Mouse (Mus musculus) thymus, adult 2 months (tissue): ENCODE data around the gene Got1. TPM values are rescaled to one million over a fixed set of nuclear protein-coding genes. Genes with fewer than 3 reads are reported as not detected.
"Not testable (repeated sequence)": the region's sequence is repeated elsewhere in the genome, so short reads cannot be mapped to it uniquely, and the experiment has no call there.

Experiments used
- DNase-seq: peaks from one replicate; pipeline ENCODE4 v3.0.0; 2021
- H3K27ac ChIP-seq: fragments of 200-500 bp; 2 replicates; pipeline ENCODE4 v1.5.1; 2012; ENCODE audit warnings: low read length, control low read depth; ENCODE audit not compliant: control insufficient read depth, insufficient read depth
- H3K27me3 ChIP-seq: fragments of 200-500 bp; 2 replicates; pipeline ENCODE4 v1.6.1; 2012; ENCODE audit warnings: mild to moderate bottlenecking, low read length, moderate library complexity, mixed read lengths; ENCODE audit not compliant: control insufficient read depth, insufficient read depth
- H3K36me3 ChIP-seq: fragments of 200-500 bp; 2 replicates; pipeline ENCODE4 v1.6.1; 2012; ENCODE audit warnings: mild to moderate bottlenecking, low read length, moderate library complexity; ENCODE audit not compliant: control insufficient read depth, insufficient read depth
- H3K4me1 ChIP-seq: fragments of 200-500 bp; replicated peaks from 2 replicates; pipeline ENCODE4 v1.6.1; 2012; ENCODE audit warnings: low read length; ENCODE audit not compliant: control insufficient read depth, insufficient read depth
- H3K4me3 ChIP-seq: fragments of 200-500 bp; 2 replicates; pipeline ENCODE4 v1.5.1; 2012; ENCODE audit warnings: mild to moderate bottlenecking, low read length, control low read depth, moderate library complexity; ENCODE audit not compliant: control insufficient read depth, insufficient read depth
- CTCF ChIP-seq: fragments of 200-500 bp; IDR thresholded peaks from 2 replicates; pipeline ENCODE4 v1.5.1; 2012; ENCODE audit warnings: mild to moderate bottlenecking, control low read depth, low read length, moderate library complexity, borderline replicate concordance; ENCODE audit not compliant: control insufficient read depth, poor library complexity, insufficient read depth; ENCODE audit errors: extremely low read depth
- POLR2A ChIP-seq: fragments of 200-500 bp; IDR thresholded peaks from 2 replicates; pipeline ENCODE4 v1.6.1; 2012; ENCODE audit warnings: mild to moderate bottlenecking, low read length, control low read depth, moderate library complexity; ENCODE audit not compliant: control insufficient read depth, poor library complexity, insufficient read depth; ENCODE audit errors: extremely low read depth
- WGBS: fragments of 180-500 bp; shearing (Covaris S2); methylation state at CpG from one replicate; pipeline ENCODE4 v1.1.7; 2018; 5-methylcytosine and 5-hydroxymethylcytosine counted together
- polyA plus RNA-seq: library from polyadenylated mRNA; depleted of rRNA; stranded (reverse); fragments of >200 nt; gene quantifications from 2 replicates; pipeline ENCODE4 v1.2.3, GENCODE M21; 2012

Gene Got1
- polyA plus RNA-seq, 1 experiment, result 41.4 TPM

DNA sequence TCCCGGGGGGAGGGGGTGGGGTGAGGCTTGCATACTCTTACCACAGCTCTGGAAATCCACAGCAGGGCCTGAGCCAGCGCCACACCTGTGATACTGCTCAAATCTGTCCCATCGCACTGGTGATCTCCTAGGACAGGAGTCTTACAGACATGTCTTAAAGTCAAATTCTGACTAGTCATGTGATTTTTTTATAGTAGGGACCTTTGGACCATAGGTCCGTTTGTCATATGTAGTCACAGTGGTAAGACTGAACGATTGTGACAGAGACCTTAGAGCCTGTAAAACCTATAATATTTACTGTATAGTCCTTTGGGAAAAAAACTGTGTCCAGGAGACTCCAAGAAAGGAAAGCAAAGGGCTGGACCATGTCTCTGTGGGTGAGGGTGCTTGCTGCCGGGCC, 30.5 kb downstream of the Got1 start:
- H3K27me3 ChIP-seq, result no peaks in the 10 kb centered on the region; the same call in 1 of the 2 replicates
- no peak overlapping the region for H3K27ac ChIP-seq
- 85% methylated on average over 6 of the region's 6 CpGs for whole genome bisulfite sequencing
- no peaks in the 10 kb centered on the region for H3K4me1 ChIP-seq
- H3K36me3 ChIP-seq, result no peaks in the 10 kb centered on the region
- TF ChIP-seq CTCF, result no peak
- no peak for TF ChIP-seq POLR2A
- DNase-seq, result no peak
- no peak overlapping the region for H3K4me3 ChIP-seq

DNA sequence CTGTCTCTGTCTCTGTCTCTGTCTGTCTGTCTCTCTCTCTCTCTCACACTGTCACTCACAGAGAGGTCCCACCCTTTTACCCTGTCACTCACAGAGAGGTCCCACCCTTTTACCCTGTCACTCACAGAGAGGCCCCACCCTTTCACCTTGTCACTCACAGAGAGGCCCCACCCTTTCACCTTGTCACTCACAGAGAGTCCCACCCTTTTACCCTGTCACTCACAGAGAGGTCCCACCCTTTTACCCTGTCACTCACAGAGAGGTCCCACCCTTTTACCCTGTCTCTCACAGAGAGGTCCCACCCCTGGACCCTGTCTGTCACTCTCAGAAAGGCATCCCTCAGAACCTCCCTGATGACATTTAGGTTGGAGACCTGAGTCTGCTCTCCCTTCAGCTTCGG, 31.1 kb downstream of the Got1 start:
- 95% methylated on average over 1 of the region's 1 CpGs for WGBS
- H3K36me3 ChIP-seq, H3K27ac ChIP-seq, DNase-seq, H3K4me1 ChIP-seq, H3K27me3 ChIP-seq, H3K4me3 ChIP-seq: not testable (repeated sequence)

DNA sequence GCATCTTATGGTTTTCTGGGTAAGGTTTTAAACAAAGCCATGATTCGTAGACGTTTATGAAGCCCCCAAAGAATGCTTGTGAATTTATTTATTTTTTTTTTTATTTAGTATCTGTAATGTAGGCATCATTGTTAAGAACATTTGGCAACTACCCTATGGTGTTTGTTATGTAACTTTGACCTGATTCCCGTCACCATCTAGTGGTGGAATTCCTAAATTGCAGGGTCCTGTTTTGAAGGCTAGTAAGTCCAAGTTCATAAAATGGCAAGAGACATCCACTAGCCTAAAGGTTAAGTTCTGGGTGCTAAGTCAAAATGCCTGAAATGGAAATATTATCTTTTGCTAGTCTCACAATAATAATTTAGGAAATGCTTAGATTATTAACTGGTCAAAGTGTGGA, 37.0 kb downstream of the Got1 start:
- Histone ChIP-seq H3K27me3 (no peaks in the 10 kb centered on the region), H3K36me3 (no peaks in the 10 kb centered on the region), H3K27ac (no peak overlapping the region), H3K4me3 (no peak overlapping the region), H3K4me1 (no peaks in the 10 kb centered on the region)
- 55% methylated on average over 3 of the region's 3 CpGs for WGBS
- peak; percentile 32 for DNase-seq
- TF ChIP-seq CTCF, result no peak
- no peak for TF ChIP-seq POLR2A

DNA sequence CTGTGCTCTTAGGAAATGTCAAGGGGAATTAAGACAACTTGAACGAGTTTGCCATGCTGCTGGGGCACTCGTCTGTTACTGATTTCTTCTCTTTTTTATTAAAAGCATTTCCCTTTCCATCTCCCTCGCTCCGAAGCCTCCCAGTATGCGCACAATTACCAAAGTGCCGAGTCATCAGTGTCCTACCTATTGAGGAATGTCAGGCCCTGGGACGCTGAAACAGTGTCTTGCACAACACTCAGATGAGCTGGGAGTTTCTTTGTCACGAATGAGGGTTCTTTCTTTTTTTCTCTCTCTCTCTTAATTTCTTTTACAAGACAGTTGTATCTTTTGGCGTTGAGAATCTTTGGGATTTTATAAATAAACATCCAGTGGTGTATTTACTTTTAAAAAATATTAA, 43.9 kb downstream of the Got1 start:
- Histone ChIP-seq H3K4me1 (no peaks in the 10 kb centered on the region), H3K4me3 (no peak overlapping the region), H3K27me3 (no peaks in the 10 kb centered on the region), H3K27ac (no peak overlapping the region), H3K36me3 (no peaks in the 10 kb centered on the region)
- TF ChIP-seq CTCF (no peak), POLR2A (no peak)
- 83% methylated on average over 9 of the region's 9 CpGs for WGBS
- DNase-seq, result no peak

DNA sequence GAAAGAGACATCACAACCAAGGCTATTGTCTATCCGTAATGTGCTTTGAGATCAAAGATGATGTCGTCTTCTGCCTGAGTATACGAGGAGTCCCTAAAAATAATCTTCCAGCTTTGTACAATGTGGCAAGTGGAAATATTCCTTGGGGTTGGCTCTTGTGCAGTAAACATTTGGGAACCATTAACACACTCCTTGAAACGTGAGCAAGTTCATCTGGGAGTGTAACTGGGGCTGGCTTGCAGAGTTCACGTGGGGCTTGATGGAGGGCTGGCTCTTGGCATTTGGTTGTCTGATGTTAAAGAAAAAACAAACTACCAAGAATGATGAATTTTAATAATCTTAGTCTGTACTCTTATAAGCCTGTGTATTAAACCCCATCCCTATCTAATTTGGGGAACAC, 45.0 kb downstream of the Got1 start:
- Histone ChIP-seq H3K27me3 (no peaks in the 10 kb centered on the region), H3K27ac (no peak overlapping the region), H3K36me3 (no peaks in the 10 kb centered on the region), H3K4me1 (no peaks in the 10 kb centered on the region), H3K4me3 (no peak overlapping the region)
- WGBS, result 91% methylated on average over 5 of the region's 5 CpGs
- no peak for TF ChIP-seq CTCF
- TF ChIP-seq POLR2A, result no peak
- no peak for DNase-seq

DNA sequence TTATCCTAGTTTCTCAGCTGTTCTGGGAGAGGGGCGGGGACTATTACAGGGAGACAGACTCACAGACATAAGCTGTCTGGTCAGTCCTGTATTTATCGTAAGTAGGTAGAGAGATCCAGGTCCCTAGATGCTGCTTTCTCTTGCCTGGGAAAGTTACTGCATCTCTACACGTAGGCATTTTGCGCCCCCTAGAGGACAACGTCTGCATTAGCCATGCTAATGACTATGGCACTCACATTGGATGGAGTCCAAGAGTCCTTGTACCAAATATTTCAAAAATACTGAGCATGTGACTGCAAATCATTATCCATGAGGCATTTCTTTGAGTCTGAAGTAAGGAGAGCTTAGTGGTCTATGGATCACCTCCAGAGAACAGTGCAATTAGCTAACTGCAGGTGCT, 45.5 kb downstream of the Got1 start:
- peak; percentile 62 for DNase-seq
- Histone ChIP-seq H3K4me3 (no peak overlapping the region), H3K27me3 (no peaks in the 10 kb centered on the region), H3K36me3 (no peaks in the 10 kb centered on the region), H3K4me1 (no peaks in the 10 kb centered on the region), H3K27ac (no peak overlapping the region)
- WGBS, result 22% methylated on average over 5 of the region's 5 CpGs
- no peak for TF ChIP-seq POLR2A
- TF ChIP-seq CTCF, result no peak

DNA sequence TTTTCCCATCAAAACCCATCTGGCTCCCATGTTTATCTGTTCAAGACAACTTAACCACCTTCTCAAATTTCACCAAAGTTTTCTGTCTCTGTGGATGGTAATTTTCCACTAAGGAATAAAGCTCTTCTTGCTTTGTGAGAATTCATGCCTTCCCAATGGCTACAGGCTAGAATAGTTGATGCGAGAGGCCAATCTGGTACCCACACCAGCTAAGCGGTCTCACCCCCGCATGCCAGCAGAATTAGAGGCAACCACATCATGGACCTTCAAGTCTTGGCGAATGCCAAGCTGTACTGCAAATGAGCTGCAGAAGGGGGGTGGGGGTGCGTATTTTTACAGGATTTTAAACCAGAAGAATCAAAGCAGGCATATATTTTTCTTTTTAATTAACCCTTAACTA, 47.0 kb downstream of the Got1 start:
- Histone ChIP-seq H3K36me3 (no peaks in the 10 kb centered on the region), H3K4me1 (no peaks in the 10 kb centered on the region), H3K27me3 (no peaks in the 10 kb centered on the region), H3K27ac (no peak overlapping the region), H3K4me3 (no peak overlapping the region)
- WGBS, result 89% methylated on average over 5 of the region's 5 CpGs
- no peak for TF ChIP-seq CTCF
- TF ChIP-seq POLR2A, result no peak
- DNase-seq, result no peak
